Mouse (Mus musculus): Measurements from ENCODE around the gene Pla2g2e. TPM values are rescaled to one million over a fixed set of nuclear protein-coding genes. Genes with fewer than 3 reads are reported as not detected.

Gene Pla2g2e
- total RNA-seq, 1 experiment: 0.36 TPM

DNA sequence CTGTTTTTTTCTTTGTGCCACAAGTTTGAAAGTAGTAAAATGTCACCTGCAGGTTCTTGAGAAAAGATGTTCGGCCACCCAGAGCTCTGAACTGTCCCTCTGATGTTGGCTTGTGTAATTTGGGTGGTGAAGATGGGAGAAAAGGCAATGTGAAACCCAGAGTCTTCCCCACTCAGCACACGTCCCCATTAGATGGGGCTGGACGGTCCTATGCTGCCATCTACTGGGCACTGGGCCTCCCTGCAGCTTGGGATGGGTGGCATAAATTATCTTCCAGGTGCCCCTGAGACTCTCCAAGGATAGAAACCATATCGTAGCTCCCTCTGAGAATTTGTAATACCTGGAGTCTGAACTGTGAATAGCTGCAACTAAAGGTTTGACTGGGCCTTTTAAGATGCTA, 26.3 kb upstream of the Pla2g2e start:
- Histone ChIP-seq H3K9me3 (ENCODE audit: control insufficient read depth, insufficient read depth, low read depth, low read length) (no peaks in the 10 kb centered on the region), H3K36me3 (ENCODE audit: control insufficient read depth, insufficient read depth, low read length, poor library complexity, severe bottlenecking) (no peaks in the 10 kb centered on the region), H3K27ac (ENCODE audit: insufficient read depth, low read depth, low read length, poor library complexity, severe bottlenecking) (no peak overlapping the region), H3K4me1 (ENCODE audit: control insufficient read depth in 2 of 2, insufficient read depth in 2 of 2, low read length in 2 of 2, poor library complexity in 1 of 2) (no peaks in the 10 kb centered on the region), H3K4me3 (ENCODE audit: insufficient read depth in 1 of 2, low read depth in 1 of 2, low read length in 2 of 2, poor library complexity in 1 of 2, severe bottlenecking in 1 of 2) (no peak overlapping the region), H3K9ac (ENCODE audit: insufficient read depth, low read depth, low read length, poor library complexity, severe bottlenecking) (no peak overlapping the region)
- TF ChIP-seq ZNF384 (IDR thresholded peaks at IDR 0.05; ENCODE audit: low read depth, low read length) (no peak), CHD2 (IDR thresholded peaks at IDR 0.05; ENCODE audit: low read depth, low read length) (no peak), HCFC1 (IDR thresholded peaks at IDR 0.05; ENCODE audit: borderline replicate concordance, insufficient read depth, low read length) (no peak), ZC3H11A (IDR thresholded peaks at IDR 0.05; ENCODE audit: borderline replicate concordance, low read depth, low read length) (peak; percentile 95)
- in situ Hi-C loops (cut with MboI; ENCODE audit: low sequenced_read_pairs in 2 of 2, unreplicated experiment in 2 of 2): loop anchor here in 1 of 2 experiments (10.0 kb wide), 2 partner anchors 107 to 407 kb away; no protein-coding TSS in a partner anchor
- peak; percentile 57 for DNase-seq (ENCODE audit: low read depth, low spot score)

DNA sequence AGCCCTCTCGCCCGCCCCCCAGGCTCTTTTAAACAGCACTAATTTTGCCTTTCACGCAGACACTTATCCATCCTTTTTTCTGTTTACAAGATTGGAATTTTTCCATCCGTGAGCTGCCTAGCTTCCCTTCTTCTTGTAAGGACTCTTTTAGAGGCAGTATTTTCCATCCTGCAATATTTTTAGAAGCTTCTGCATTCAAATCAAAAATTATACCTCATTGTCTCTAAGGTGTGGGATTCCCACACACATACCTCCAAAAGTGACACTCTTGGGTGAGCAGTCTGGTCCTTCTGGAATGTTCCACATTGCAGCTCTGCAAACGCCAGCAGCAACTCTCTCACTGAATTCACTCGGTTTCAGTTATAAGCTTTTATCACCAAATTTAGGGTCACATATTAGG, 24.8 kb upstream of the Pla2g2e start:
- H3K9me3 ChIP-seq (ENCODE audit: control insufficient read depth, insufficient read depth, low read depth, low read length): no peaks in the 10 kb centered on the region
- in situ Hi-C loops (cut with MboI; ENCODE audit: low sequenced_read_pairs in 2 of 2, unreplicated experiment in 2 of 2): loop anchor here in 1 of 2 experiments (10.0 kb wide), 2 partner anchors 108 to 408 kb away; no protein-coding TSS in a partner anchor
- DNase-seq (ENCODE audit: low read depth, low spot score): no peak
- TF ChIP-seq ZC3H11A (IDR thresholded peaks at IDR 0.05; ENCODE audit: borderline replicate concordance, low read depth, low read length) (no peak), HCFC1 (IDR thresholded peaks at IDR 0.05; ENCODE audit: borderline replicate concordance, insufficient read depth, low read length) (no peak), CHD2 (IDR thresholded peaks at IDR 0.05; ENCODE audit: low read depth, low read length) (no peak), MAFK (IDR thresholded peaks at IDR 0.05; ENCODE audit: insufficient read depth, low read depth, low read length) (no peak), ZNF384 (IDR thresholded peaks at IDR 0.05; ENCODE audit: low read depth, low read length) (no peak)
- H3K27ac ChIP-seq (ENCODE audit: insufficient read depth, low read depth, low read length, poor library complexity, severe bottlenecking): no peak overlapping the region
- H3K4me3 ChIP-seq (ENCODE audit: insufficient read depth in 1 of 2, low read depth in 1 of 2, low read length in 2 of 2, poor library complexity in 1 of 2, severe bottlenecking in 1 of 2): no peak overlapping the region
- H3K36me3 ChIP-seq (ENCODE audit: control insufficient read depth, insufficient read depth, low read length, poor library complexity, severe bottlenecking): no peaks in the 10 kb centered on the region
- H3K4me1 ChIP-seq (ENCODE audit: control insufficient read depth in 2 of 2, insufficient read depth in 2 of 2, low read length in 2 of 2, poor library complexity in 1 of 2): no peaks in the 10 kb centered on the region
- no peak overlapping the region for H3K9ac ChIP-seq (ENCODE audit: insufficient read depth, low read depth, low read length, poor library complexity, severe bottlenecking)

DNA sequence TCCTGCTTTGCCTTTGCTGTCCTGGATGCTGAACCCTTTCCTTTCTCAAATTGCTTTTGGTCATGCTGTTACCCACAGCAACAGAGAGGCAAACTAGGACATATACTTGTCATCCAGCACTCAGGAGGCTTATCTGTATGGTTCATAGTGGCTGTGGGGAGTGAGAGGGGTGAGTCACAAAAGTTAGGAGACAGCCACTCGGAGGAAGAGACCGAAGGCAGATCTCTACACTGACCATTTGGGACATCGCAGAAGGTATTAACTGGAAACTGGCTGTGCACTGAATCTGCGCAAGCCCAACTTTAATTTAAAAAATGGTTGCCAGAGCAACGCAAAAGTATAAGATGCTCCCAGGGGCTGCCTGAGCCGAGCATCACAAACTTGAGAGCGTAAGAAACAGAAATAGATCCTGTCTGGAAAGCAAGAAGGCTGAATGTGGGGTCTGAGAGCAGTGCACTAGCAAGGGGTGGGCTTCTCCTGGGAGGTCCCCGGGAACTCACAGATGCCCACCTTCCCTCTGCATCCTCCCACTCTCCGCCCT, 22.6 kb upstream of the Pla2g2e start:
- Histone ChIP-seq H3K9me3 (ENCODE audit: control insufficient read depth, insufficient read depth, low read depth, low read length) (no peaks in the 10 kb centered on the region), H3K4me3 (ENCODE audit: insufficient read depth in 1 of 2, low read depth in 1 of 2, low read length in 2 of 2, poor library complexity in 1 of 2, severe bottlenecking in 1 of 2) (no peak overlapping the region), H3K4me1 (ENCODE audit: control insufficient read depth in 2 of 2, insufficient read depth in 2 of 2, low read length in 2 of 2, poor library complexity in 1 of 2) (peaks cover 0 to 7% of the 10 kb centered on the region in 2 experiments; a peak in 2 of 4 replicates), H3K9ac (ENCODE audit: insufficient read depth, low read depth, low read length, poor library complexity, severe bottlenecking) (no peak overlapping the region), H3K36me3 (ENCODE audit: control insufficient read depth, insufficient read depth, low read length, poor library complexity, severe bottlenecking) (no peaks in the 10 kb centered on the region), H3K27ac (ENCODE audit: insufficient read depth, low read depth, low read length, poor library complexity, severe bottlenecking) (no peak overlapping the region)
- DNase-seq (ENCODE audit: low read depth, low spot score): no peak
- in situ Hi-C loops (cut with MboI; ENCODE audit: low sequenced_read_pairs in 2 of 2, unreplicated experiment in 2 of 2): loop anchor here in 1 of 2 experiments (10.0 kb wide), 2 partner anchors 110 to 410 kb away; no protein-coding TSS in a partner anchor
- TF ChIP-seq CHD2 (IDR thresholded peaks at IDR 0.05; ENCODE audit: low read depth, low read length) (no peak), HCFC1 (IDR thresholded peaks at IDR 0.05; ENCODE audit: borderline replicate concordance, insufficient read depth, low read length) (no peak), ZC3H11A (IDR thresholded peaks at IDR 0.05; ENCODE audit: borderline replicate concordance, low read depth, low read length) (no peak), ZNF384 (IDR thresholded peaks at IDR 0.05; ENCODE audit: low read depth, low read length) (no peak), MAFK (IDR thresholded peaks at IDR 0.05; ENCODE audit: insufficient read depth, low read depth, low read length) (no peak)

DNA sequence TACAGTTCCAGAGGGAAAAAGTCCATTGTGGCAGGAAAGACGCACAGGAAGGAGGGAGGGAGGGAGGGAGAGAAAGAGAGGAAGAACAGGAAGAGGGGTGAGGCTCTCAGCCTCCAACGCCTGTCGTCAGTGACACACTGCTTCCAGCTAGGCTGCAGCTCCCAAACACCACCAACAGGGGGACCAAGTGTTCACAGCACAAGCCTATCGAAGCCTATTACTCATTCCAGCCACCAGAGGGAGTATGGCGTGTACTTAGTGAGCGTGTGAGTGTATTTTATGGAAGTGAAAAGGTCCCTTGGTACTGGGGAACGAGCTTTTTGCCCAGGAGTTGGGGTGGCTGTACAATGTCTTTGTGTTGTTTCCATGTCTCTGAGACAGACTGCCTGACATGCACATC, 21.3 kb upstream of the Pla2g2e start:
- Histone ChIP-seq H3K27ac (ENCODE audit: insufficient read depth, low read depth, low read length, poor library complexity, severe bottlenecking) (no peak overlapping the region), H3K4me3 (ENCODE audit: insufficient read depth in 1 of 2, low read depth in 1 of 2, low read length in 2 of 2, poor library complexity in 1 of 2, severe bottlenecking in 1 of 2) (no peak overlapping the region), H3K4me1 (ENCODE audit: control insufficient read depth in 2 of 2, insufficient read depth in 2 of 2, low read length in 2 of 2, poor library complexity in 1 of 2) (peaks cover 0 to 10% of the 10 kb centered on the region in 2 experiments; a peak in 2 of 4 replicates), H3K36me3 (ENCODE audit: control insufficient read depth, insufficient read depth, low read length, poor library complexity, severe bottlenecking) (no peaks in the 10 kb centered on the region), H3K9me3 (ENCODE audit: control insufficient read depth, insufficient read depth, low read depth, low read length) (no peaks in the 10 kb centered on the region), H3K9ac (ENCODE audit: insufficient read depth, low read depth, low read length, poor library complexity, severe bottlenecking) (no peak overlapping the region)
- peak; percentile 94 for DNase-seq (ENCODE audit: low read depth, low spot score)
- TF ChIP-seq CHD2 (IDR thresholded peaks at IDR 0.05; ENCODE audit: low read depth, low read length): no peak
- peak; percentile 64; the same call in 1 of the 2 replicates for TF ChIP-seq HCFC1 (IDR thresholded peaks at IDR 0.05; ENCODE audit: borderline replicate concordance, insufficient read depth, low read length)
- TF ChIP-seq MAFK (IDR thresholded peaks at IDR 0.05; ENCODE audit: insufficient read depth, low read depth, low read length): no peak
- TF ChIP-seq ZC3H11A (IDR thresholded peaks at IDR 0.05; ENCODE audit: borderline replicate concordance, low read depth, low read length): no peak; the same call in 1 of the 2 replicates
- TF ChIP-seq ZNF384 (IDR thresholded peaks at IDR 0.05; ENCODE audit: low read depth, low read length): peak; percentile 68; the same call in 1 of the 2 replicates
- in situ Hi-C loops (cut with MboI; ENCODE audit: low sequenced_read_pairs in 2 of 2, unreplicated experiment in 2 of 2): loop anchor here in 1 of 2 experiments (10.0 kb wide), 2 partner anchors 112 to 412 kb away; no protein-coding TSS in a partner anchor

Measured in ES-E14 (cell line).